ENCODE assay signal across 16 mouse cellular contexts in genomic region chr13:60429148-60429547, GRCm38 (mm10).
DNase-seq lines count a peak whose midpoint lies in the region; ATAC-seq and TF ChIP-seq lines count a peak whose summit lies in the region.
"Had no signal": no experiment of that assay in that cellular context is flagged by ENCODE, and none has a peak within 500 bp of the region (broad histone marks: within the 10 kb centered on the region; RNA-seq: fewer than 3 reads in every experiment).

No protein-coding gene starts in this region.

- H3K9me3 ChIP-seq in kidney, postnatal 0 days (replicated peaks; ENCODE audit: low read length), result no peaks in the 10 kb centered on the region
- H3K9me3 ChIP-seq in forebrain, embryonic 14.5 days (replicated peaks; ENCODE audit: control insufficient read depth, low read length), result 0 out of 2 replicates have a peak, but pooled peaks cover 3% of the 10 kb centered on the region
- H3K9me3 ChIP-seq: forebrain, embryonic 10.5 days; hindbrain, embryonic 15.5 days; lung, embryonic 15.5 days; midbrain, embryonic 13.5 days had no signal

- no peak overlapping the region for H3K4me3 ChIP-seq in kidney, postnatal 0 days (replicated peaks; ENCODE audit: low read depth, low read length)
- H3K4me3 ChIP-seq in forebrain, embryonic 14.5 days (ENCODE audit: low read depth, low read length), result no peak overlapping the region
- H3K4me3 ChIP-seq: forebrain, embryonic 10.5 days; hindbrain, embryonic 15.5 days; limb, embryonic 12.5 days; lung, embryonic 15.5 days; midbrain, embryonic 13.5 days; neural tube, embryonic 12.5 days had no signal

- 82% methylated on average over 3 of the region's 3 CpGs for WGBS in kidney, postnatal 0 days
- 77% methylated on average over 3 of the region's 3 CpGs for WGBS in forebrain, embryonic 14.5 days

- H3K4me2 ChIP-seq in kidney, postnatal 0 days (ENCODE audit: low read length), result no peak overlapping the region
- no peak overlapping the region for H3K4me2 ChIP-seq in forebrain, embryonic 14.5 days (ENCODE audit: low read length)
- H3K4me2 ChIP-seq: hindbrain, embryonic 15.5 days; limb, embryonic 12.5 days; lung, embryonic 15.5 days; midbrain, embryonic 13.5 days; neural tube, embryonic 12.5 days had no signal

- H3K4me1 ChIP-seq in kidney, postnatal 0 days (replicated peaks; ENCODE audit: insufficient read depth, low read length), result peaks cover 5% of the 10 kb centered on the region; the same call in 1 of the 2 replicates
- peaks cover 4% of the 10 kb centered on the region; the same call in 1 of the 2 replicates for H3K4me1 ChIP-seq in forebrain, embryonic 14.5 days (ENCODE audit: control insufficient read depth, insufficient read depth, low read length)
- H3K4me1 ChIP-seq: hindbrain, embryonic 15.5 days; lung, embryonic 15.5 days had no signal

- no peaks in the 10 kb centered on the region for H3K27me3 ChIP-seq in kidney, postnatal 0 days (ENCODE audit: insufficient read depth, low read length)
- H3K27me3 ChIP-seq in forebrain, embryonic 14.5 days (replicated peaks; ENCODE audit: control insufficient read depth, insufficient read depth, low read length), result no peaks in the 10 kb centered on the region
- H3K27me3 ChIP-seq: hindbrain, embryonic 15.5 days; limb, embryonic 12.5 days; lung, embryonic 15.5 days; midbrain, embryonic 13.5 days; neural tube, embryonic 12.5 days had no signal

- DNase-seq in adrenal gland, postnatal 25 days, result peak; percentile 23
- no peak for DNase-seq in adrenal gland, adult 2 months
- no peak for DNase-seq in kidney, postnatal 0 days (ENCODE audit: low spot score)
- DNase-seq in kidney, postnatal 14 days, result no peak
- DNase-seq in 3T3-L1 (ENCODE audit: low read depth, low spot score) (peak; percentile 58), R1 (ENCODE audit: low read depth, low spot score) (peak; percentile 70)
- no peak for DNase-seq in layer of hippocampus, adult 18-20 months (ENCODE audit: low spot score in 2 of 2)
- no peak for DNase-seq in forebrain, embryonic 14.5 days (ENCODE audit: low spot score)
- DNase-seq: gastrocnemius, postnatal 10 days; layer of hippocampus, adult 9-11 months had no signal

- H3K9ac ChIP-seq in kidney, postnatal 0 days (ENCODE audit: low read depth, low read length), result no peak overlapping the region
- no peak overlapping the region for H3K9ac ChIP-seq in forebrain, embryonic 14.5 days (ENCODE audit: low read length)
- H3K9ac ChIP-seq: hindbrain, embryonic 15.5 days; limb, embryonic 12.5 days; lung, embryonic 15.5 days; midbrain, embryonic 13.5 days; neural tube, embryonic 12.5 days had no signal

- no peaks in the 10 kb centered on the region for H3K36me3 ChIP-seq in kidney, postnatal 0 days (ENCODE audit: insufficient read depth, low read length)
- no peaks in the 10 kb centered on the region for H3K36me3 ChIP-seq in forebrain, embryonic 14.5 days (ENCODE audit: control insufficient read depth, insufficient read depth, low read length)
- H3K36me3 ChIP-seq: forebrain, embryonic 10.5 days; hindbrain, embryonic 15.5 days; limb, embryonic 12.5 days; lung, embryonic 15.5 days; midbrain, embryonic 13.5 days; neural tube, embryonic 12.5 days had no signal

- no peak for ATAC-seq in kidney, postnatal 0 days (replicated peaks; ENCODE audit: low FRiP score, low read depth)
- ATAC-seq in forebrain, embryonic 14.5 days, result no peak
- ATAC-seq: midbrain, embryonic 13.5 days had no signal

- no peak overlapping the region for H3K27ac ChIP-seq in kidney, postnatal 0 days
- no peak overlapping the region for H3K27ac ChIP-seq in forebrain, embryonic 14.5 days (ENCODE audit: low read depth, low read length)
- H3K27ac ChIP-seq: forebrain, embryonic 10.5 days; hindbrain, embryonic 15.5 days; limb, embryonic 12.5 days; lung, embryonic 15.5 days; midbrain, embryonic 13.5 days; neural tube, embryonic 12.5 days had no signal

- TF ChIP-seq CTCF in kidney, postnatal 0 days (IDR thresholded peaks at IDR 0.05; ENCODE audit: low read depth), result peak; percentile 43

Comparison
In these comparisons a context has a peak if more than half of its experiments do, and no peak if none do; other contexts are left out.
1. DNase-seq: peak in adrenal gland, postnatal 25 days (single experiment), 3T3-L1 (single experiment) and R1 (single experiment); none in adrenal gland, adult 2 months (single experiment), kidney, postnatal 0 days (single experiment), kidney, postnatal 14 days (single experiment), layer of hippocampus, adult 18-20 months (0 of 2) and forebrain, embryonic 14.5 days (single experiment).